21 mouse cellular contexts compared by ENCODE assay signal in the genomic region with DNA sequence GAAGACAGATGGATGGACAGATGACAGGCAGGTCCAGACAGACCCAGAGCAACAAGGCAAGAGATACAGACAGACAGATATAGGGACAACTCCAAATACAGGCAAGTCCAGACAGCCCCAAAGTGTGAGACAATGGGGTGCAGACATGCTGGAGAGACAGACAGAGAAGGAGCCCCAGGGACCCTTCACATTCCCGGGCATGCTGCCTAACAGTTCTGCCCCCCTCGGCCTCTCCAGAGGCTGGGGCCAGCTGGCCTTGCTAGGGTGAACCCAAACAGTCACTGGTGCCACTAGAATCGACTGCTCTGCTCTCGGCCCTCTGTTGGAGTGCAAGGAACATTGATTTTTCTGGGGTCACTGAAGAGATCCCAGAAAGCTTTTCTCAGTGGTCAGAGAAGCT. TPM values are rescaled to one million over a fixed set of nuclear protein-coding genes. Genes with fewer than 3 reads are reported as not detected.
"Had no signal": no experiment of that assay in that cellular context is flagged by ENCODE, and none has a peak within 500 bp of the region (broad histone marks: within the 10 kb centered on the region; RNA-seq: fewer than 3 reads in every experiment).

No protein-coding gene starts in this region.

- H3K27ac ChIP-seq: intestine, embryonic 15.5 days; left cerebral cortex, adult 2 months; limb, embryonic 15.5 days; liver, embryonic 12.5 days; macrophage; midbrain, embryonic 15.5 days; neural tube, embryonic 13.5 days had no signal

- H3K36me3 ChIP-seq: intestine, embryonic 15.5 days; limb, embryonic 15.5 days; liver, embryonic 12.5 days; midbrain, embryonic 15.5 days; neural tube, embryonic 13.5 days had no signal

- H3K4me3 ChIP-seq: intestine, embryonic 15.5 days; left cerebral cortex, adult 2 months; limb, embryonic 15.5 days; liver, embryonic 12.5 days; megakaryocyte, embryonic 14.5 days; midbrain, embryonic 15.5 days; neural tube, embryonic 13.5 days had no signal

- H3K9me3 ChIP-seq: intestine, embryonic 15.5 days; limb, embryonic 15.5 days; liver, embryonic 12.5 days; midbrain, embryonic 15.5 days; neural tube, embryonic 13.5 days had no signal

- DNase-seq: kidney, adult 18-20 months; kidney, postnatal 10 days; kidney, postnatal 4 days; retina, postnatal 1 day; right cerebral cortex, postnatal 4 days; spleen, adult 18-20 months; thymus, adult 18-20 months; thymus, postnatal 25 days had no signal

- H3K27me3 ChIP-seq: intestine, embryonic 15.5 days; liver, embryonic 12.5 days; midbrain, embryonic 15.5 days; neural tube, embryonic 13.5 days had no signal

- ATAC-seq: intestine, embryonic 15.5 days; liver, embryonic 12.5 days; midbrain, embryonic 15.5 days had no signal

- H3K9ac ChIP-seq: intestine, embryonic 15.5 days; limb, embryonic 15.5 days; liver, embryonic 12.5 days; midbrain, embryonic 15.5 days; neural tube, embryonic 13.5 days had no signal

- H3K4me2 ChIP-seq: intestine, embryonic 15.5 days; limb, embryonic 15.5 days; liver, embryonic 12.5 days; midbrain, embryonic 11.5 days; midbrain, embryonic 15.5 days; neural tube, embryonic 13.5 days had no signal

- H3K4me1 ChIP-seq: liver, embryonic 12.5 days had no signal

RNA-seq across cellular contexts. Expression of a gene that starts 23.8 kb away (rescaled TPM):
- total RNA-seq: monocyte, adult 5-6 weeks had no signal
- polyA plus RNA-seq: kidney, embryonic 14.5 days; liver, embryonic 16.5 days; macrophage; stomach, embryonic 14.5 days had no signal

RNA-seq across cellular contexts. Expression of a gene that starts 39.3 kb away (rescaled TPM):
- total RNA-seq: monocyte, adult 5-6 weeks had no signal
- polyA plus RNA-seq: macrophage had no signal

RNA-seq across cellular contexts. Expression of a gene that starts 46.5 kb away (rescaled TPM):
- total RNA-seq: monocyte, adult 5-6 weeks had no signal
- polyA plus RNA-seq: macrophage; midbrain, embryonic 11.5 days; stomach, embryonic 14.5 days had no signal

RNA-seq across cellular contexts. Expression of a gene that starts 46.6 kb away (rescaled TPM):
- total RNA-seq: monocyte, adult 5-6 weeks had no signal
- polyA plus RNA-seq: kidney, embryonic 14.5 days; macrophage had no signal
